Mouse (Mus musculus) midbrain, embryonic 12.5 days (tissue): ENCODE results near the gene Slamf9. TPM values are rescaled to one million over a fixed set of nuclear protein-coding genes. Genes with fewer than 3 reads are reported as not detected.
A peak's percentile ranks its signal among the peaks of the same experiment; 100 is the strongest.

Experiments
- ATAC-seq: fragments of 200-750 bp; cut with Nextera tagmentation; 2 replicates; pipeline ENCODE4 v1.8.0; 2017; ENCODE audit warnings: low read depth, moderate TSS enrichment, moderate library complexity; ENCODE audit not compliant: low FRiP score
- H3K27ac ChIP-seq: fragments of 300-500 bp; sonication (generic); replicated peaks from 2 replicates; pipeline ENCODE4 v1.5.1; 2016; ENCODE audit warnings: mild to moderate bottlenecking
- H3K27me3 ChIP-seq: fragments of 300-500 bp; sonication (generic); 2 replicates; pipeline ENCODE4 v1.6.1; 2016; ENCODE audit warnings: mild to moderate bottlenecking
- H3K36me3 ChIP-seq: fragments of 300-500 bp; sonication (generic); 2 replicates; pipeline ENCODE4 v1.6.1; 2016
- H3K4me1 ChIP-seq: fragments of 300-500 bp; sonication (generic); 2 replicates; pipeline ENCODE4 v1.6.1; 2016
- H3K4me2 ChIP-seq: fragments of 300-500 bp; sonication (generic); replicated peaks from 2 replicates; pipeline ENCODE4 v1.6.1; 2016; ENCODE audit warnings: mild to moderate bottlenecking, moderate library complexity
- H3K4me3 ChIP-seq: fragments of 300-500 bp; sonication (generic); 2 replicates; pipeline ENCODE4 v1.5.1; 2016; ENCODE audit warnings: mild to moderate bottlenecking
- H3K9ac ChIP-seq: fragments of 300-500 bp; sonication (generic); replicated peaks from 2 replicates; pipeline ENCODE4 v1.6.1; 2016; ENCODE audit warnings: mild to moderate bottlenecking, moderate library complexity
- H3K9me3 ChIP-seq: fragments of 300-500 bp; sonication (generic); 2 replicates; pipeline ENCODE4 v1.6.1; 2016; ENCODE audit warnings: mild to moderate bottlenecking
- WGBS: fragments of 180-500 bp; shearing (Covaris S2); methylation state at CpG from one replicate; pipeline ENCODE4 v1.1.7; 2016; 5-methylcytosine and 5-hydroxymethylcytosine counted together
- polyA plus RNA-seq: library from polyadenylated mRNA; unstranded; fragments of >200 nt; fragmentation: Nextera tagmentation; extraction: Ambion mirVana; gene quantifications from 2 replicates; pipeline ENCODE4 v1.2.1, GENCODE M21; 2016

The Slamf9 gene
- polyA plus RNA-seq, 1 experiment from 2014 or later, result 0.18 TPM

DNA sequence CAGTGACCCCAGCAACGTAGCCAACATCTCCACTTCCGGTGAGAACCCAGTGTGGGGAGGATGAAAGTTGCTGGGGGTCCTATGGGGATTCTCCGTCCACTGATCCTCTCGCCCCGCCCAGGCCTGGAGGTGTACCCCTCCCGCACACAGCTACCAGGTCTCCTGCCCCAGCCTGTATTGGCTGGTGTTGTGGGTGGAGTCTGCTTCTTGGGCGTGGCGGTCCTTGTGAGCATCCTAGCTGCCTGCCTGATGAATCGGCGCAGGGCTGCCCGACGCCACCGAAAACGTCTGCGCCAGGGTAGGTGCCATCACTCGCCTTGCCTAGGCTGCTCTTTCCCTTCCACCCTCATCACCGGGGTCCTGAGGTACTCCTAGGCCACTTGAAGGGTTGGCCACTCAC lies 20.9 kb downstream of the Slamf9 start:
- H3K27ac ChIP-seq, result no peak overlapping the region
- peaks cover 76% of the 10 kb centered on the region for H3K36me3 ChIP-seq
- H3K4me2 ChIP-seq, result no peak overlapping the region
- no peaks in the 10 kb centered on the region for H3K9me3 ChIP-seq
- H3K9ac ChIP-seq, result no peak overlapping the region
- ATAC-seq, result no peak
- H3K4me1 ChIP-seq, result peaks cover 17% of the 10 kb centered on the region
- H3K27me3 ChIP-seq, result peaks cover 36% of the 10 kb centered on the region
- H3K4me3 ChIP-seq, result no peak overlapping the region
- WGBS, result 85% methylated on average over 17 of the region's 17 CpGs

DNA sequence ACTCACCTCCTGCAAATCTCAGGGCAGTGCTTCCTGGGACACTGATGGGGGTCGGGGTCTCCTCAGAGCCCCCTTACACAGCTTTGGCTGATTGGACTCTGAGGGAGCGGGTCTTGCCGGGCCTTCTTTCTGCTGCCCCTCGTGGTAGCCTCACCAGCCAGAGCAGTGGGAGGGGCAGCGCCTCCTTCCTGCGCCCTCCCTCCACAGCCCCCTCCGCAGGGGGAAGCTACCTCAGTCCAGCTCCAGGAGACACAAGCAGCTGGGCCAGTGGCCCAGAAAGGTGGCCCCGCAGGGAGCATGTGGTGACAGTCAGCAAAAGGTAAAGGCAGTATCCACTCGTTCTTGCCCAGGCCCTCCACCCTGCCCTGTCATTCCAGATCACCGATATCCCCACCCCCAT lies 22.3 kb downstream of the Slamf9 start:
- H3K36me3 ChIP-seq, result peaks cover 62% of the 10 kb centered on the region
- H3K9me3 ChIP-seq, result no peaks in the 10 kb centered on the region
- no peak overlapping the region for H3K9ac ChIP-seq
- no peak overlapping the region for H3K27ac ChIP-seq
- peaks cover 49% of the 10 kb centered on the region for H3K27me3 ChIP-seq
- H3K4me3 ChIP-seq, result no peak overlapping the region
- 86% methylated on average over 10 of the region's 10 CpGs for WGBS
- ATAC-seq, result no peak
- peaks cover 26% of the 10 kb centered on the region for H3K4me1 ChIP-seq
- no peak overlapping the region for H3K4me2 ChIP-seq

DNA sequence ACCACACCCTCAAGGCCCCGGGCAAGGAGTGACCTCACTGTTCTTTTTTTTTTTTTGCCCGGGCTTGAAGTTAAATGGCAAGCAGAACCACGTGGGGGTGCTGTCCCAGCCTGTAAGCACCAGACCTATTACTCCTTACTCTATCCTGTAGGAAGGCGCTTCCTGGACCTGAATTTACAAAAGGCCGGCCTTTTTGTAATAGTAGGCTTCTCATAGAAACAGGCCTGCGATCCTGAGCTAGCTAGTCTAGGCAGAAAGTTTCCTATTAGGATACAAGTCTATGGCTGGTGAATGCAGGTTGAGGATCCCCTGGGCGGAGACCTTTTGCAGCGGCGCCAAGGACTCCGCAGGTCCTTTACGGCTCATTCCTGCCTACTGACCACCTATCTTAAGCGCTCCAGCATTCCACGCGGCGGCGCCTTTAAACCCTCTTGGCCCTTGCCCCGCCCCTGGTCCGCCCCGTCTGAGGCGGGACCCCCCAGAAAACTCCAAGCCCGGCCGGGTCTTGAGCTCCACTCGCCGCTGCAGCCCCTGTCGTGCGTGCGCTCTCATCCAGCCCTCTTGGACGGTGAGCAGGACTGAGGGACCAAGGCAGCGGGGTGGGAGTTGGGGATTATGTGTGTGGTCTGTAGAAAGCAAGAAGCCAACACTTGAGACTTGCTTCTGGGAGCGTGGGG lies 24.7 kb downstream of the Slamf9 start, which contains the start of gene Tagln2:
Gene Tagln2, plus strand, starts transcription at position 283 of the 677 bp plus-strand sequence.
- Histone ChIP-seq H3K4me2 (peak within 1 kb of the TSS; percentile 56), H3K27ac (no peak within 1 kb of the TSS), H3K4me1 (peaks cover 51% of the 10 kb centered on the region), H3K9ac (peak within 1 kb of the TSS; percentile 43), H3K36me3 (peaks cover 37% of the 10 kb centered on the region), H3K27me3 (peaks cover 56% of the 10 kb centered on the region), H3K9me3 (no peaks in the 10 kb centered on the region), H3K4me3 (peak within 1 kb of the TSS; percentile 40)
- WGBS, result 2% methylated on average over 30 of the region's 30 CpGs
- ATAC-seq, result peak; percentile 28

DNA sequence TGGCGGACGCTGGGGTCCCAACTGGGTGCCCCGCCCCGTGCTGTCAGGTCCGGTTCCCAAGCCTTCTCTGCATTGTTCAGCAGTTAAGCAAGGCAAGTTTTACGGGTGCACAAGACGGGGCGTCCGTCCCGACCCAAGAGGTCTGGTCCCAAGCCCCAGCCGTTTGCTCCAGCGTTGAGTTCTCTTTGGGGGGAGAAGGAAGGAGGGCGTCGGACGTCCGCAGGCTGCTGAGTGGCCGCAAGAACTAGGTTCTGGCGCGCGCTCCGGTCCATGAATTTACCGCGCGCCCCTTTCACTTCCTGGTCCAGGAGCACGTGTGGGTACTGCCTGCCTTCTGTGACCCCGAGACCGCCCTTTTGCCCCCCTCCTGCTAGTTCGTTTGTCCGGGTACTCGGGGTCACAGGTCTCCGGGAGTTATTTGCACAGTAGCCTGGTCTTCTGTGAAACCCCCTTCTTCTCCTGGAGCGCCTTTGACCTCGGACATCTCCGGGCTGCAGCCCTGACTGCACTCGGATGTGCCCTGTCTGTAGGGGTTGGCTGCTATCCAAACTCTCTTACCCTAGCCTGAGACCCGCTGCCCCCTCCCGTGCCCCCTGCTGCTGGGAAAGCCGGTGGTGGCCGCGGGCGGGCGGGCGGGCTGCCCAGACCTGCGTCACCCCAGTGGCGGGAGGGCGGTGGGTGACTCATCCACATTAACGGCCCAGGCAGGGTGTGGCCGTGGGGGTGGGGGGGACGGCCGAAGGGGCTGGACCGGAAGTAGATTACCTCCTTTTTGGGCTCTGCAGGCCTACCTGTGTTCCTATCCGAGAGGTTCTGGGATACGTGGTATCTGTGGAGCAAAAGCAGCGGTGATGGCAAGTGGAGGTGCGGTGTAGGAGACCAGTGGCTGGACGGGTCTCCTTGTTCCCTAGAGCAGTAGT lies 25.6 kb downstream of the Slamf9 start:
- no peak overlapping the region for H3K27ac ChIP-seq
- H3K4me2 ChIP-seq, result peak overlapping the region; percentile 56
- H3K36me3 ChIP-seq, result peaks cover 29% of the 10 kb centered on the region
- peak overlapping the region; percentile 43 for H3K9ac ChIP-seq
- peaks cover 60% of the 10 kb centered on the region for H3K27me3 ChIP-seq
- peak overlapping the region; percentile 40 for H3K4me3 ChIP-seq
- H3K9me3 ChIP-seq, result no peaks in the 10 kb centered on the region
- peaks cover 53% of the 10 kb centered on the region for H3K4me1 ChIP-seq
- ATAC-seq, result peak; percentile 3
- 1% methylated on average over 51 of the region's 56 CpGs for WGBS

DNA sequence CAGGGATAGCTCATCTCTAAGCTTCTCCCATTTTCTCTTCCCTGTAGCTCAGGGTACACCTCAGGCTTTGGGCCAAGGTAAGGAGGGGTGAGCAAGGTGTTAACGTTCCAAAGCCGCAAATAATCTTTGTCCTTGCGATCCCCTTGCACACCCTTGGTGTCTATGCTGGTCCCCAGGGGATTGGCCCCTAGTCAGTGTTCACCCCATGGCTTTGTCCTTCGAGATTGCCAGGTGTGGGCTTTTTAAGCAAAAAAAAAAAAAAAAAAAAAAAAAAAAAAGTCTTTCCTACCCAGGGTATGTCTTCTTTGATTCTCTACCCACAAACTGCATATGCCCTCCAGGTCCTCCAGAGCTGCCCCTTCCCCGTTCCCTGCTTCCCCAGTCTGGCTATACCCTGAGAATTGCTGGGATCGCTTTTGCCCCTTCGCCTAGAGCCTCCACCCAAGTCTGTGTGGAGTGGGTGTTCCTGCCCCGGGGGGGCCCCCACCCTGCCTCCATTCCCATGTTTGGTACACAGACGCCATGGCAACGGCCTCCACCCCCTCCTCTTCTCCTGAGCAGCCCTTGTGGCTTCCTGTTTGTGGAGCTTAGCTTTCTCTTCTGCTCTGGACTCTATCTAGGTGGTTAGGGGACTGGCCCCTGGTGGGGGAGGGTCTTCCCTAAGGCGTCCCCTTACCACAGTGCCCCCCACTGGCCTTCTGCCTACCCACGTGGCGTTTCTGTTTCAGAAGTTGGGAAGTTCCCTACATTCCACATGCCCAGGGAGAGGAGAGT lies 26.4 kb downstream of the Slamf9 start:
- Histone ChIP-seq H3K4me2 (peak overlapping the region; percentile 56), H3K4me1 (peaks cover 53% of the 10 kb centered on the region), H3K9me3 (no peaks in the 10 kb centered on the region), H3K27me3 (peaks cover 60% of the 10 kb centered on the region), H3K4me3 (peak overlapping the region; percentile 40; the same call in 1 of the 2 replicates), H3K27ac (no peak overlapping the region), H3K36me3 (peaks cover 20% of the 10 kb centered on the region), H3K9ac (no peak overlapping the region)
- 39% methylated on average over 13 of the region's 13 CpGs for WGBS
- ATAC-seq, result 0 out of 2 replicates have a peak, but pooled peaks have one; percentile 7

DNA sequence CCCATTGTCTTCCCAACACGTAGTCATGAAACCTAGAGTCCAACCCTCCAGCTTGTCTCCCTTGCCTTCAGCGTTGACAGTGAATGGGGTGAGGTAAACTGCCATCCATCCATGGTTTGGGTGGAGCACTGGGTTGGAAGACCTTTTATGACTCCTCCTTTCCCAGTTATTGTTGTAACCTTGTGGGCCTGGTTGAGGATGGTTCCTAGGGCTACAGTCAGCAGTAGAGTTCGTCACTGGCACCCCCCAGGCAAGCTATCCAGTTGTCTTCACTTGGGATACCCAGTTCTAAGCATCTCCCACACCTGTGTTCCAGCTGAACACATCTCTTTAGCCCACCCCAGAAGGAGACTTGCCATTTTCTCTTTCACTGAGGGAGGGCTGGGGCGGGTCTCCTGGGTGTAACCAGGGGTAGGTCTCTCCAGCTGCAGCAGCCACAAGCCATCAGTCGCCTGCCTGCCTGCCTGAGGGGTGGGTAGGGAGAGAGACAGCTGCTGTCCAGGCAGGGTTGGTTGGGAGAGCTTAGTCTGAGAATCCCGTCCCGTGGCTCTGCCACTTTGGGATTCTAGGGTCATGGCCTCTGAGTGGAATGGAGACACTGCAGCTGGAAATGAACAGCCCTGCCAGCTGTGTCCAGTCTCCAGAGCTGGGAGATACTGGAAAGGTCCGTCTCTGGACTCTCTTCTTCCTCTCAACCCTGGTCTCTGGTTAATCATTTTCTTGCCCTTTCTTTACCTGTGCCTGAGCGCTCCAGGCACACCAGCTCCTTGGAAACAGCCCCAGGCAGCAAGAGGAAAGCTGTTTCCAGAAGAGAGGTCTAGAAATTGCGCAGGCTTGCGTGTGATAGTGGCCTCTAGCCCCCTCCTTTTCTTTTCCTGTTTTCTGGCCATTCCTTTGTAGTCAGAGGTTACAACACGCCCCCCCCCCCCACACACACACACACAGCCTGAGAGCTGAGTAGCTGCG lies 27.3 kb downstream of the Slamf9 start:
- H3K27me3 ChIP-seq, result peaks cover 55% of the 10 kb centered on the region
- WGBS, result 41% methylated on average over 13 of the region's 13 CpGs
- no peak for ATAC-seq
- H3K36me3 ChIP-seq, result peaks cover 12% of the 10 kb centered on the region
- H3K4me3 ChIP-seq, result no peak overlapping the region
- peak overlapping the region; percentile 30; the same call in 1 of the 2 replicates for H3K27ac ChIP-seq
- H3K4me1 ChIP-seq, result peaks cover 53% of the 10 kb centered on the region
- H3K9me3 ChIP-seq, result no peaks in the 10 kb centered on the region
- H3K9ac ChIP-seq, result 0 out of 2 replicates have a peak overlapping the region, but pooled peaks have one; percentile 2
- peak overlapping the region; percentile 9; the same call in 1 of the 2 replicates for H3K4me2 ChIP-seq

DNA sequence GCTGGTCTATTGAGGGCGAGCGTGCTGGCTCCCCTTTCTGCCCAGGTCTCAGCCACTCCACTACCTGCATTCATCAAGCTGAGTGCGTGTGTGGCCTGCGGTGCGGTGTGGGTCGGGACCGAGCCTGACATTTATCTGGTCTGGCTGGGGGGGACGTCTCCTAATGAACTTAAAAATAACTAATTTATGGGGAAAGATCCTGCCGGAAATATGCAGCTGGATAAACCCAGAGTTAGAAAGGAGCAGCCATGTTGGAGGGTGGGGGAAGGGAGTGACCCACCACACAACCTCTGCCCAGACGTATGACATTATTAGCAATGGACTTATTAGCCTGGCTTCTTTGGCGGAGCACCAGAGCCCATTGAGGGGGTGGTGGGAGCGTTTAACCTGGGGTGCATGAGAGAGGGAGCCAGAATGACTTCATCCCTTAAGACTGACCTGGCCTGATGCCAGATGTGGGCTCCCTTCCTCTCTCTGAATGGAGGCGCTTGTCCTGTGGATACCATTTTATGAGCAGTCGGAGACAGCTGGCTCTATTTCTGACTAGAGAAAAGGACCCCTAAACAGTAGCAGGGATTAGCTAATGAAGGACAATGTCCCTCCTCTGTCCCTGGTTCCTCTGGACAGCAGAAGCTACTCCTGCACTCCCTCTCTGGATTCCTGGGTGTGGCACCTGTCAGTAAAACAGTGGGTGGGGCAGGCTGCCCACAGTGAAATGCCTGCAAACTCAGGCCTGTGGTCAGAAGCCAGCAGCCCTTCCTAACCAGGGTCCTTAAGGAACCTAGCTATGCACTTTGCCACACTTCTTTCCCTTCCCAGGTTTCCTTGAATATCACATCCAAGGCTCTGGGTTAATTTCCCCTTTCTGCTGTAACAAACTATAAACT lies 28.2 kb downstream of the Slamf9 start:
- peaks cover 49% of the 10 kb centered on the region for H3K27me3 ChIP-seq
- peaks cover 55% of the 10 kb centered on the region for H3K4me1 ChIP-seq
- no peak overlapping the region for H3K4me3 ChIP-seq
- H3K36me3 ChIP-seq, result peaks cover 3% of the 10 kb centered on the region; the same call in 1 of the 2 replicates
- 0 out of 2 replicates have a peak overlapping the region, but pooled peaks have one; percentile 2 for H3K9ac ChIP-seq
- WGBS, result 41% methylated on average over 14 of the region's 14 CpGs
- ATAC-seq, result no peak
- peak overlapping the region; percentile 30; the same call in 1 of the 2 replicates for H3K27ac ChIP-seq
- no peaks in the 10 kb centered on the region for H3K9me3 ChIP-seq
- H3K4me2 ChIP-seq, result 0 out of 2 replicates have a peak overlapping the region, but pooled peaks have one; percentile 9

DNA sequence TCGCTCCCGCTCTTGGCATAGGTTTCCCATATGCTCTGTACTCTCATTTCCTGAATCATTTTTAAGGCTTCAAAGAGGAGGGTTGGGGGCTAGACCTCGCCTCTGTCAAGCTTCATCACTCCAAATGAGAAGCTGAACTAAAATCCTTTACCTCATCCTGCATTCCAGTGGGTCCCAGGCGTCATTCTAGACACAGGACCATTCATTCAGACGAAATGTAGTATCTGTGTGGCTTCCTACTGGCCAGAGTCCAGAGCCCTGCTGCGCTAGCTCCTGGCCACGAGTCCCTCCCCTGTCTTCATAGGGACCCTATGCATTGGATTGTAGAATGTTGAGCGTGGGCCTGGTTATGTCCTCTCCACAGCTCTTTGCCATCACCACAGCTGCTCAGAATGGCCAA lies 29.6 kb downstream of the Slamf9 start:
- H3K9ac ChIP-seq, result no peak overlapping the region
- H3K4me1 ChIP-seq, result peaks cover 51% of the 10 kb centered on the region
- H3K9me3 ChIP-seq, result no peaks in the 10 kb centered on the region
- ATAC-seq, result no peak
- no peak overlapping the region for H3K27ac ChIP-seq
- no peaks in the 10 kb centered on the region for H3K36me3 ChIP-seq
- H3K4me2 ChIP-seq, result no peak overlapping the region
- peaks cover 40% of the 10 kb centered on the region for H3K27me3 ChIP-seq
- no peak overlapping the region for H3K4me3 ChIP-seq
- WGBS, result 87% methylated on average over 8 of the region's 8 CpGs

DNA sequence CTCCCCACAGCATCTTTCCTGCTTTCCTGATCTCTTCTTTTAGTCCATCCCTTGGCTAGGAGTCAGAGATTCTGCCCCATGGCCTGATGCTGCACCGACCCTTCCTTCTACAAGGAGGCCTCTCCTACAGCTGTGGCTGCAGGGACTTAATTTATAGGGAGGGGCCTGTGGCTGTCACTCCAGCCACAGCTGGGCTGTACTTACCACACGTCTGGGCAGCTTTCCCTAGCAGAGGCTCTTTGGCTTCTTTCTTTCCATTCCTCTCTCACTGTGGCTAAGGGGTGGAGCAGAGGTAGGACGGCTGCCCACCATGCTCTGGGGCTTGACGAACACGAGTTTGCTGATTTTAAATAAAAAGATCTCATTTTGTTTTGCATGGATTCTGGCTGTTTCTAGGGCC lies 31.8 kb downstream of the Slamf9 start:
- Histone ChIP-seq H3K9ac (no peak overlapping the region), H3K4me3 (no peak overlapping the region), H3K27me3 (peaks cover 18% of the 10 kb centered on the region), H3K4me2 (no peak overlapping the region), H3K9me3 (no peaks in the 10 kb centered on the region), H3K36me3 (no peaks in the 10 kb centered on the region), H3K4me1 (peaks cover 38% of the 10 kb centered on the region), H3K27ac (no peak overlapping the region)
- ATAC-seq, result no peak
- 62% methylated on average over 5 of the region's 5 CpGs for WGBS

DNA sequence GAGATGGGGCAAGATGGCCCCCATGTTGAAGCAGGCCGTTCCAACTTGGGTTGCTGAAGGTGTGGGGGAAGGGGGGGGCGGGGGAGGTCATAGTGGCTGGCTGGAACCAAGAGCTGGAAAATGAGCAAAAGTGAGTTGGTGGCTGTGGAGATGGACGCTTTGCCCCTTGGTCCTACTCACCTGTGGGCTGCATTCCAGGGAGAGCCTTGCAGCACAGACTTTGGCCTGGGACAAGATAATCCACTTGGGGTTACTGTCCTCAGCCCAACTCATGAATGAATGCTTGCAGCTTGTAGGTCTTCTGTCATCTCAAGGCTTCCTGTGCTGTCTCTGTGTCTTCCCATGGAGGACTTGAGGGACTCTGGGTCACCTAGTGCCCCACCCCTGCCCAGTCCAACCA lies 32.5 kb downstream of the Slamf9 start:
- Histone ChIP-seq H3K36me3 (no peaks in the 10 kb centered on the region), H3K27me3 (peaks cover 11% of the 10 kb centered on the region; the same call in 1 of the 2 replicates), H3K27ac (no peak overlapping the region), H3K4me3 (no peak overlapping the region), H3K9me3 (no peaks in the 10 kb centered on the region), H3K9ac (no peak overlapping the region), H3K4me1 (peaks cover 31% of the 10 kb centered on the region), H3K4me2 (no peak overlapping the region)
- no peak for ATAC-seq
- WGBS, result 86% methylated on average over 3 of the region's 3 CpGs
